Mouse (Mus musculus) heart, postnatal 0 days (tissue): ENCODE results near the gene Gpd2. TPM values are rescaled to one million over a fixed set of nuclear protein-coding genes. Genes with fewer than 3 reads are reported as not detected.

ENCODE experiments used
- ATAC-seq: fragments of 200-750 bp; cut with Nextera tagmentation; 2 replicates; pipeline ENCODE4 v1.8.0; 2017; ENCODE audit warnings: low read depth, moderate number of reproducible peaks, moderate library complexity; ENCODE audit not compliant: insufficient read depth
- DNase-seq: peaks from one replicate; pipeline ENCODE4 v3.0.0-alpha.2; 2016; ENCODE audit warnings: low spot score
- H3K27ac ChIP-seq: fragments of 300-500 bp; sonication (generic); 2 replicates; pipeline ENCODE4 v1.5.1; 2014; ENCODE audit warnings: low read depth, mild to moderate bottlenecking
- H3K27me3 ChIP-seq: fragments of 300-500 bp; sonication (generic); 2 replicates; pipeline ENCODE4 v1.6.1; 2014; ENCODE audit warnings: low read length, mixed read lengths; ENCODE audit not compliant: control insufficient read depth, insufficient read depth
- H3K36me3 ChIP-seq: fragments of 300-500 bp; sonication (generic); replicated peaks from 2 replicates; pipeline ENCODE4 v1.6.1; 2014; ENCODE audit warnings: low read length, mixed read lengths; ENCODE audit not compliant: control insufficient read depth, insufficient read depth
- H3K4me1 ChIP-seq: fragments of 300-500 bp; sonication (generic); 2 replicates; pipeline ENCODE4 v1.6.1; 2014; ENCODE audit warnings: antibody characterized with exemption; ENCODE audit not compliant: control insufficient read depth, insufficient read depth
- H3K4me2 ChIP-seq: fragments of 300-500 bp; sonication (generic); 2 replicates; pipeline ENCODE4 v1.6.1; 2014; ENCODE audit warnings: low read depth, mild to moderate bottlenecking, low read length, moderate library complexity
- H3K4me3 ChIP-seq: fragments of 300-500 bp; sonication (generic); 2 replicates; pipeline ENCODE4 v1.5.1; 2014; ENCODE audit warnings: low read depth, low read length
- H3K9ac ChIP-seq: fragments of 300-500 bp; sonication (generic); replicated peaks from 2 replicates; pipeline ENCODE4 v1.6.1; 2014; ENCODE audit warnings: low read depth, low read length, mixed read lengths
- H3K9me3 ChIP-seq: fragments of 300-500 bp; sonication (generic); replicated peaks from 2 replicates; pipeline ENCODE4 v1.6.1; 2016; ENCODE audit warnings: low read length; ENCODE audit not compliant: control insufficient read depth
- CTCF ChIP-seq: IDR thresholded peaks from 2 replicates; pipeline ENCODE4 v1.5.1; 2016; ENCODE audit warnings: antibody characterized with exemption, control low read depth, low read depth
- EP300 ChIP-seq: IDR thresholded peaks from 2 replicates; pipeline ENCODE4 v1.6.1; 2016; ENCODE audit warnings: antibody characterized with exemption, low read depth
- WGBS: fragments of 180-500 bp; shearing (Covaris S2); extraction: QIAGEN DNeasy Blood & Tissue Kit; methylation state at CpG from one replicate; pipeline ENCODE4 v1.1.7; 2014; 5-methylcytosine and 5-hydroxymethylcytosine counted together
- polyA plus RNA-seq: library from polyadenylated mRNA; unstranded; fragments of >200 nt; fragmentation: Nextera tagmentation; extraction: Ambion mirVana; gene quantifications from 2 replicates; pipeline ENCODE4 v1.2.1, GENCODE M21; 2015
- total RNA-seq: library from RNA; depleted of rRNA; stranded (reverse); fragments of >200 nt; gene quantifications from 2 replicates; pipeline ENCODE4 v1.2.3, GENCODE M21; 2014; ENCODE audit warnings: low replicate concordance

Gene Gpd2
- total and polyA plus RNA-seq, 2 experiments from 2014 or later = 9.0 to 10.6 TPM

DNA sequence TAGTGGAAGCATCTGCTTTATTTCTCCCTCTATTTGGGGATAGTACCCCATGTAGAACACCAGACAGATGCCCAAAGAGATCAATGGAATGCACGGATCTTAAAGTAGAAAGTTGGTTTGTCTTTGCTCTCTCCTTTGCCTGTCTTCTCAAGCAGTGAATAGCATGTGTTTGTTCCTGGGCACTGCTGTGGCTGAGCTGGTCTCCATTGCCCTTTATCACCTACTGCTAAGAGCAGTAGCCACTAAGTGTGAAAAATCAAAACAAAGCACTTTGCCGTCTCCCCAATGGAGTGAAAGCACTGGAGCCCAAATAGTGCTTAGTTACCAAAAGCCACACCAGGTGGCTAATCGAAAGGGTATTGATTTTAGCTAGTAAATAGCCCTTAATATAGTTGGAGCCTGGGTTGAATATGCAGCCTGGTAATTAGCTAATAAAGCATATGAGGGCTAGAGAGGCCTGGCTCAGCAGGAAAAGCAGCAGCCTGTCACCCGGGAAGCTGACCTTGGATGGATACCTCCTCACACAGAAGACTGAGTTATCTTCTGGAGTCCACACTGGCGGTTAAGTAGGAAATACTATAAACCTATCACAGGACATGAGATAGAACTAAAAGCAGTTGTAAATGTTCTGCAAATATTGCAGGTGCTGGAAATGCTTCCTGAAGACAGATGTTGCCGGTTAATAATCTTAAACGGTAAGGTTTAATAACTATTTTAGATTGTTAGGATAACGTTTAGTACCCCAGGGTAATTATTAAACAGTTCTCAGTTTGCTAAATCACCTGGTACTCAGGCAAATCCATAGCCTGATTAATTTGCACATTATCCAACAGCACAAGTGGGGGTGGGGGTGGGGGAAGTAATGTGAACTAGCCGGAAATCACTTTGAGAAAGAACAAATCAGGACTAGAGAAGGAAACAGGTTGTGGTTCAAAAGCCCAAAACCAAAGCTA lies 26.1 kb upstream of the Gpd2 start:
- H3K4me2 ChIP-seq = no peak overlapping the region
- DNase-seq = no peak
- no peak for ATAC-seq
- H3K27ac ChIP-seq = no peak overlapping the region
- TF ChIP-seq CTCF (no peak), EP300 (no peak)
- no peak overlapping the region for H3K4me3 ChIP-seq
- no peaks in the 10 kb centered on the region for H3K27me3 ChIP-seq
- 70% methylated on average over 9 of the region's 9 CpGs for WGBS
- no peak overlapping the region for H3K9ac ChIP-seq
- H3K4me1 ChIP-seq = no peaks in the 10 kb centered on the region
- no peaks in the 10 kb centered on the region for H3K36me3 ChIP-seq
- H3K9me3 ChIP-seq = no peaks in the 10 kb centered on the region

DNA sequence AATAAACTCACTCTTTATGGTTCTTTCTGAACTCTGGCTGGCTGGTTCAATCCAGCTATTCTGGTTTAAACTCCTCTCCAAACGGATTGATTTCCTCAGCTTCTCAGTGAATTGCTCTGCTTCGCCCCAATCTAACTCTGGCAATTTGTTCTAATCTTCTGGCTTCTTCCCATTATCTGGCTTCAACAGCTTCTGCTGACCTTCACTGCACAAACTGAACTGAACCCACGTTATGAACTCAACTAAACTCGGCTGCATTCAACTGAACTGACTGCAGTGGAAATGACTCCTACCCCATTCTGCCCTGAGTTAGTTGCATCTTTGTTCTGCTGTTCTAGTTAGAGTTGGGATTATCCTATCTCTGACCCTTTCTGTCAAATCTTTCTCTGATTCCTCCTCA lies 24.1 kb upstream of the Gpd2 start:
- no peak for ATAC-seq
- 82% methylated on average over 4 of the region's 4 CpGs for WGBS
- DNase-seq = no peak
- no peak for TF ChIP-seq EP300
- no peak for TF ChIP-seq CTCF
- Histone ChIP-seq H3K4me3 (no peak overlapping the region), H3K9me3 (no peaks in the 10 kb centered on the region), H3K27me3 (no peaks in the 10 kb centered on the region), H3K4me1 (no peaks in the 10 kb centered on the region), H3K27ac (no peak overlapping the region), H3K4me2 (no peak overlapping the region), H3K36me3 (no peaks in the 10 kb centered on the region), H3K9ac (no peak overlapping the region)

DNA sequence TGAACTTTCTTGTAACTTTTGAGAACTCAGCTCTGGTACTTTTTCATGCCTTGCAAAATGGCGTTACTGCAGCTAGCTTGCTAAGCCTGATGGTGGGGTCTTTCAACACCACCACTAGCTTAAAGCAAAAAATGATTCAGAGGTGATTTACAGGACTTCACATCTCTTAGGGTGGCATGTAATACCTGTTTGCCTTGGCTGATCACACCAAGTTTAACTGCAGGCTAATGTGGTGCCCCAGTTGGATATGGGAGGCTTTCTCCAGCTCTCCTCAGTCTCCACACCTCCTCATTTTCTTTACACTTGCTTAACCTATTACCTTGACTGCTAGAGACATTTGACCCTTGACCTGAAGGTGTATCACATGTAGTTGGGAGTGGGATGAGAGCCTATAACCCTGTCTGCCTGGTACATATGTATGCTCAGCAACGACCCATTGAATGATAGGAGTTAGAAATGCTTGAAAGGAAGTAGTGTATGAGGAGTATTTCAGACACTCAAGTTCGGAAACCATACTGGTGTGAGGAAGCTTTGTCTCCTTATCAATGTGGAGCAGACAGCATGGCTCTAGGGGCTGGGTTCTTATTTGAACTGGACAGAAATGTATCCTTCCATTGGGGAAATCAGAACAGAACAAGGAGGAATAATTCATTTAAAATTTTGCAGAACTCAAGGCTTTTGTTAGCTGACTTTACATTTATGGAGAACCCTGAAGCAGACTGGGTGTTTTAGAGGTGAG lies 14.0 kb upstream of the Gpd2 start:
- DNase-seq (no peak), ATAC-seq (no peak)
- H3K4me2 ChIP-seq = no peak overlapping the region
- no peaks in the 10 kb centered on the region for H3K27me3 ChIP-seq
- H3K4me1 ChIP-seq = no peaks in the 10 kb centered on the region
- H3K36me3 ChIP-seq = no peaks in the 10 kb centered on the region
- H3K27ac ChIP-seq = no peak overlapping the region
- WGBS = 73% methylated on average over 3 of the region's 3 CpGs
- no peaks in the 10 kb centered on the region for H3K9me3 ChIP-seq
- TF ChIP-seq CTCF (no peak), EP300 (no peak)
- H3K4me3 ChIP-seq = no peak overlapping the region
- no peak overlapping the region for H3K9ac ChIP-seq

DNA sequence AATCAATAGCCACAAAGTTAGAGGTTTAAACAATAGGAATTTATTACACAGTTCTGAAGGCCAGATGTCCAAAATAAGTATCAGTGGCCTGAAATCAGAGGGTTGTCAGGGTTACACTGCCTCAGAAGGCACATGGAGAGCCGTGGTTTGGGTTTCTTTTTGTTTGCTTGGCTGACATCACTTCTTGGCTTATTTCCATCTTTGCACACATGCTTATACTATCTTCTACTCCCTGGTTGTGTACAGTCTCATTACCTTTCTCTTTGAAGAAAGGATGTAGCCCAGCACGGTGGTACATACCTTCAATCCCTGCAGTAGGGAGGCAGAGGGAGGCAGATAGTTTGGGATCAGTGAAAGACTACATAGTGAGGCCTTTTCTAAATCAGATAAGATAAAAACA lies 12.2 kb upstream of the Gpd2 start:
- Histone ChIP-seq H3K4me2 (no peak overlapping the region), H3K9ac (no peak overlapping the region), H3K27ac (no peak overlapping the region), H3K9me3 (no peaks in the 10 kb centered on the region), H3K36me3 (no peaks in the 10 kb centered on the region), H3K4me3 (no peak overlapping the region), H3K27me3 (no peaks in the 10 kb centered on the region), H3K4me1 (no peaks in the 10 kb centered on the region)
- ATAC-seq (no peak), DNase-seq (no peak)
- no peak for TF ChIP-seq EP300
- TF ChIP-seq CTCF = no peak
- WGBS = 32% methylated on average over 2 of the region's 2 CpGs

DNA sequence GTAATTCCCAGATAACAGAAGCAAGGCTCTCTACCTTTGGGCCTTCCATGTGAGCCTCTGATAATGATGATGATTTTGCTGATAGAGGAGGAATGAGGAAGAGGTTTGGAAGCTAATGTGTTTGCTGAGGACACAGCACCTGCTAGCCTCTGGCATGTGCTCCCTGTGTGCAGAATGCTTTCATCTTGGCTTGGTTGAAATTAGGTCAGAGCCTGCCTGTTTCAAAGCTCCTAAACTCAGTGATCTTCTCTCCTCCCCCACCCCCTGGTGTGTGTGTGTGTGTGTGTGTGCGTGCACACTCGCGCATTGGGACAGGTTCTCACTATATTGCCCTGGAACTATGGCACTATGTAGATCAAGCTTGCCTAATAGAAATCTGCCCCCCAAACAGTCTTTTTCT lies 10.0 kb upstream of the Gpd2 start:
- ATAC-seq (no peak), DNase-seq (no peak)
- 87% methylated on average over 3 of the region's 3 CpGs for WGBS
- Histone ChIP-seq H3K4me3 (no peak overlapping the region), H3K4me1 (no peaks in the 10 kb centered on the region), H3K9ac (no peak overlapping the region), H3K27me3 (no peaks in the 10 kb centered on the region), H3K27ac (no peak overlapping the region), H3K36me3 (no peaks in the 10 kb centered on the region), H3K4me2 (no peak overlapping the region), H3K9me3 (no peaks in the 10 kb centered on the region)
- TF ChIP-seq EP300 = no peak
- TF ChIP-seq CTCF = no peak
